Mouse (Mus musculus) R1 (cell line): ENCODE results near the gene Clrn3.
"Not testable (repeated sequence)": the region's sequence is repeated elsewhere in the genome, so short reads cannot be mapped to it uniquely, and the experiment has no call there.

Experiments used
- DNase-seq: peaks from one replicate; pipeline ENCODE4 v3.0.0-alpha.2; 2018; ENCODE audit warnings: low read depth, low spot score

The Clrn3 gene

GRCm38 (mm10) chr7:135528515-135528914 lies at the start of gene Clrn3:
TSS of gene Clrn3 (minus strand) at chr7:135528654.
- no peak for DNase-seq

DNA sequence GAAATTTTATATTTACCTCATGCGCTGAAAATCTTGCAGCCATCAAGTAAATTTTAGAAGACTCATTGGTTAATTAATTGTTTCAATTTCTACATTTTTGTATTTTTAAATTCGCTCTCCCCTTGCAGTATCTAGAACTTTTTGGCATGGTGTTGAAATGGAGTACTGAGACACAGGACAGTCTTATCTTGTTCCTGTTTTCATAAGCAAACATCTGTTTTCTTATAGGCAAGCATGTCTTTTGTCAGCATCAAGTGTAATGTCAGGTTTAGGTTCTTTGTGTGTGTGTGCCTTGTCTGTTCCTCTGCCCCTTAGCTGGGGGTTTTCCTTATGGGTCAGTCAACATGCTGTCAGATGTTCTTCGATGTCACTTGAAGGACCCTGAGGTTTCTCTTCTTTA lies 47.9 kb upstream of the Clrn3 start:
- no peak for DNase-seq

DNA sequence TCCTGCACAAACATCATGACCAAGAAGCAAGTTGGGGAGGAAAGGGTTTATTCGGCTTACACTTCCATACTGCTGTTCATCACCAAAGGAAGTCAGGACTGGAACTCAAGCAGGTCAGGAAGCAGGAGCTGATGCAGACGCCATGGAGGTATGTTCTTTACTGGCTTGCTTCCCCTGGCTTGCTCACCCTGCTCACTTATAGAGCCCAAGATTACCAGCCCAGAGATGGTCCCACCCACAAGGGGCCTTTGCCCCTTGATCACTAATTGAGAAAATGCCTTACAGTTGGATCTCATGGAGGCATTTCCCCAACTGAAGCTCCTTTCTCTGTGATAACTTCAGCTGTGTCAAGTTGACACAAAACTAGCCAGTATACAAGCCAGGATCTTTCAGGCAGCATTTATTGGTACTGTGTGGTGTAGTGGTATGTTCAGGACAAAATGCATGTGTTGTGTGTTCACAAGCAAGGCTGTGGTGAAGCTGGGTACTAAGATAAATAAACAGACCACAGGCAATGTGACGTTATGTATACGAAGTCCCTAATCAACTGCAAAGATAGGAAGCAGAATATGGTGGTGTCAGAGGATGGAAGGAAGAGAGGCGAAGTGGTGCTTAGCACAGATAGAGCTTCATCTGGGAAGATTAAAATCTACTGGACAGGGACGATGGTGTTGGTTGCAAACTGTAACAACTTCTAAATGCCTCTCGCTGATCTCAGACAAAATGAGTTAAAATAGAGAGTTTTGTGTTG lies 47.0 kb upstream of the Clrn3 start:
- DNase-seq = not testable (repeated sequence)

DNA sequence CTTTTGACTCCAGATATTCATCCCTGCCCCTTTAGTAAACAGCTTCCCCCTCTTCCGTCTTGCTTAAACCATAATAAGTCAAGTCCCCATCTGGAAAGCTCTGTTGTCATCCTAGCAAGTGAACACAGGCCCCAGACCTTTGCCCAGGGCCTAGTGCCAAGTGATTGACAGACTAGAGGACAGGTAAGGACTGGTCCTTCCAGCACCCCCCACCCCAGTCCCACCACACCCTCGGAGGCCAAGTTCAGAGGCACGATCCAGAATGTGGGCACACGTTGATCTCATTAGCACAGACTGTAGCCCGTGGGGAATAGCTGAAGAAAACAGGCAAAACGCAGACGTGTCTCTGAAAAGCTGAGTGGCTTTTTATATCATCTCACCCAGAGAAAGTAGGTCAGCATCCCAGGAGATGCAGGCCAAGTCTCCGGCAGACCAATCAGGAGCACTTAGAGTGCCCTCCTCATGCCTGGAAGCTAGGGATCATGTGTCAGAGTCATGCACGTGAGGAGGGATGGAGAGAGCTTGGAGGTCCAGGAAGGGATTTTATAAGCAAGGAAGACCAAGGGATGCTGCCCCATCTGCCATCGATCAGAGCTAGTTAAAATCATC lies 43.6 kb upstream of the Clrn3 start:
- DNase-seq = no peak

DNA sequence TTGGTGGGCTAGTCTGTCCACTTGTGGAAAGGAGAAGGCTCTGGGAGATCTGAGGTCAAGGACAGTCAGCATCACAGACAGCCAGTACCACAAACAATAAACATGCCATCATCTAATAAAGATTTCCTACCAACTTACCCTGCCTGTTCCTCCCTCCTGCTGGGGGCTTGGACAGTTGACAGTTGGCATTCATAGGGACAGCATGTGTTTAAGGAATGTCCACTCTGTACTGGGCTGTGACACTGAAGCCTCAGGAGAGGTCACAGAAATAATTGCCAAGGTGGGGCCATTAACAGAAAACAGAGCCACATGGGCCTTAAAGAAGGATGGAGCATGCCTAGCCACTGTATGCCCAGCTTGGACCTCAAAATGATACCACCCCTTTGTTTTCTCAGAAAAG lies 42.9 kb upstream of the Clrn3 start:
- DNase-seq = no peak

DNA sequence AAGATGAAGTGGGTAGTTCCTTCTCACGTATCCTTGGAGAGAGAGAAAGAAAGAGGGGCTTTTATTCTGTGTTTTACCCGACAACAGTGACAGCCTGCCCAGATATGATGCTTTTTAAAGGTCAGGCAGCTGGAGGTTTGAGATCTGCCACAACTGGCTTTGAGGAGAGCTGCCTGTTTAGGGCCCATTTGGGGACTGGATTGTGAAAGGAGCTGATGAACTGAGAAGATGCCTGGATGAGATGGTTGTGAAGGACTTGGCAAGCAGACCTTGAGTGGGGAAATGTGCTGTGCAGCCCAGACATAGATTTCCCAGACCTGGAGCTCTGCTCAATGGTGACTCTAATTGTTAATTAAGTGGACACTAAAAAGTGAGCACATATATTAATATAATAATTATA lies 40.1 kb upstream of the Clrn3 start:
- no peak for DNase-seq

- DNase-seq = no peak
Observed at GRCm38 (mm10) chr7:135567582-135567981, 39.1 kb upstream of the Clrn3 start.

- no peak for DNase-seq
Observed at GRCm38 (mm10) chr7:135566013-135566412, 37.6 kb upstream of the Clrn3 start.

GRCm38 (mm10) chr7:135564022-135564421 lies 35.6 kb upstream of the Clrn3 start:
- DNase-seq = no peak

- DNase-seq = no peak
Observed at GRCm38 (mm10) chr7:135560280-135560679, 31.8 kb upstream of the Clrn3 start.

- DNase-seq = no peak
Observed at GRCm38 (mm10) chr7:135556663-135557402, 28.4 kb upstream of the Clrn3 start.

GRCm38 (mm10) chr7:135553550-135553949 lies 25.1 kb upstream of the Clrn3 start:
- peak; percentile 18 for DNase-seq

DNA sequence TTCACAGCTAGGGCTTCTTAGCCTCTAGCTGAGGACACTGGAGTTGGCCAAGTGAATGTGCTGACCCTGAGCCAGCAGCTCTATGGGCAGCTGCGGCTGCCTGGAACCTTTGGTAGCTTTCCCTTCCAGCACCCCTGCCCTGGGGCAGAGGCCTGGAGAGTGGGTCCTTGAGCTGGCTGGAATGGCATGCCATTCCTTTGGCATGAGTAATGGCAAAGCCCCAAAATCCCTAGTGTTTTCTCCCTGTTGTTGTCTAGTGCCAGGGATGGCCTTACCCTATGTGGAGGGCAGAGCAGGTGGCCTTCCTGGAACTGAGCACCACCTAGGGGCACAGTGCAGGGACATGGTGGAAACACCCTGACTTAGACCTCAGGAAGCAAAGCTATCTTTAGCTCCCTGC lies 23.1 kb upstream of the Clrn3 start:
- DNase-seq = no peak

DNA sequence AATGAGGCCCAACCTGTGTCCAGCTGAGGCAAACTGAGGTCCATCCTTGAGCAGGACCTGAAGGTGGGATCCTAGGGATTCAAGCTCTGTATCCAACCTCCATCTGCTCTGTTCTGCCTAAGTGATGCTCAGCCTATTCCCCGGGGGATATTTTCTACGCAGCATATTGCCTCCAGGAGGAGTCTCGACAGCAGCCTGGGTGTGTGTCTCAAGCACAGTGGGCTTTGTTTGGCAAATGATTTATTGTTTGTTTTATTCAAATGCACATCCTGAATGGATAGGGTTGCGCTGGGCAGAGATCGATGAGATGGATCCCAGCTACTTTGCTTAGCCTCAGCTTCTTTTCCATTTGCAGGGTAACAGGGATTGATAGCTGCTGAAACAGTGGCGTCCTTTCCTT lies 20.0 kb upstream of the Clrn3 start:
- no peak for DNase-seq

DNA sequence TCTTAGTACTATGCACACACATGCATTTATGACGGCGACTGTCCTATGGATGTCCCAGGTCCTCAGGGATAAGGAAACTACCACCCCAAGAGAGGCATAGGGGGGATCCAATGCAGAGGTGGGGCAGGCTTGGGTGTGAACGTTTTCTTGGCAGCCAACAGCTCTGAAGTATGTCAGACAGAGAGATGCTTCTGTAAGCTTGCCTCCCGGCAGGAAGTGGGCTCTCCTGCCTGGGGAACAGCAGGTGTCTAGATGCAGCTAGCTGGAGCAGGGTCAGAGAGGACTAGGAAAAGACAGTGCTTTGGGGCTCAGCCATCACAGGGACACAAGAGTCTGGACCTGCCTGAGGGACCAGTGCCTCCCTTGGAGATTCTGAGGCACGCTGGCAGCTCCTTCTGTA lies 18.1 kb upstream of the Clrn3 start:
- no peak for DNase-seq

GRCm38 (mm10) chr7:135545957-135546356 lies 17.5 kb upstream of the Clrn3 start:
- no peak for DNase-seq

GRCm38 (mm10) chr7:135544321-135544720 lies 15.9 kb upstream of the Clrn3 start:
- DNase-seq = no peak

DNA sequence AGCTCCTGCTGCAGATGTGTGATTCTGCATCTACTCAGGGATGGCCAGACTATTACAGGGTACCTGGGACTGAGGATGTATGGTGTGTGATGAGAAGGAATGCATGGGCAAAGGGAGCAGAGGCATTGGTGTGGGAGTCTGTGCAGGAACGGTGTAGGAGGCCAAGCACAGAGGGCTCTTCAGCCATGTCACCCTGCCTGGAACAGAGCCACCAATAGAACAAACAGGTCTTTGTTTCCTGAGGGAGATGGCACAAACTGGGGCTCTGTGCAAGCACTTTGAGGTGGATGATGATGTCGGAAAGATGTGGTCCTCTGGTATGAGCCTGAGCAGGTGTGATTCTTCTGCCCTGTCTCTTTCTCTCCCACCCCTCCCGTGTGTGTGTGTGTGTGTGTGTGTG lies 14.6 kb upstream of the Clrn3 start:
- DNase-seq = no peak

- DNase-seq = no peak
Observed at GRCm38 (mm10) chr7:135542235-135542634, 13.8 kb upstream of the Clrn3 start.

GRCm38 (mm10) chr7:135539429-135539828 lies 11.0 kb upstream of the Clrn3 start:
- no peak for DNase-seq

- peak; percentile 38 for DNase-seq
Observed at GRCm38 (mm10) chr7:135537948-135538741, 9.7 kb upstream of the Clrn3 start.

DNA sequence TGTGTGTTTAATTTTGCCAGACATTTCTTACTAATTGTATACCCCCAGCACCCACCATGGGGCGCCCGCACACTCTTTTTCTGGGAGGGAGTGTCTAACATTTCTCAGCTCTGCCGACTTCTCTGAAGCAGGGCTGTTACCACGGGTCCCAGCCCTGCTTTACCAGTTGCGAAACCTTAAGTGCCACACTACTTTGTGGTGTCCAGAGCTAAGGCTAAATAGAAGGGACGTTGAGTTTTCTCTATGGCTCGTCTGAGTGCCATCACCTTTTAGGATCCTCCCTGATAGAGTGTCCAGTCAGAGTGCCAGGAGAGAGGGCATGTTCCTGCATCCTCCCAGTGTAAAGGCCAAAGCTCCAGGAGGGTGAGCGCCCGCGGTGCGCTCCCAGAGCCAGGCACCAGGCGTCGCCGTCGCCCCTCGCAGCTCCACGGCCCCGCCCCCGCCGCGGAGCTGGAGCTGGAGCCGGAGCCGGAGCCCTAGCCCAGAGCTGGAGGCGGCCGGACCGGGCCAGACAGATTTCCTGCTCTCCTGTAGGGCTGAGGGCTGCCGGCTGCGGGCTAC lies 9.0 kb upstream of the Clrn3 start, which contains the start of gene Ptpre:
Gene Ptpre (plus strand): TSS at position 141 of the 561 bp plus-strand sequence.
- DNase-seq = peak; percentile 86
